Mouse (Mus musculus) liver, adult 2 months (tissue): ENCODE measurements at regions not wholly inside any gene's neighbourhood (a gene's known extent, or its start where the extent isn't known, plus 50 kb on each side); places are given as distances from the start of the nearest gene placed in this dataset.

Experiments
- DNase-seq: peaks from one replicate; pipeline ENCODE4 v3.0.0-alpha.2; 2011; ENCODE audit warnings: low read depth, low spot score; ENCODE audit errors: extremely low read depth
- H3K27ac ChIP-seq: fragments of 200-500 bp; replicated peaks from 2 replicates; pipeline ENCODE4 v1.5.1; 2012; ENCODE audit warnings: low read depth, mild to moderate bottlenecking, control low read depth, inconsistent platforms, low read length; ENCODE audit not compliant: insufficient read depth
- H3K27me3 ChIP-seq: fragments of 200-500 bp; 2 replicates; pipeline ENCODE4 v1.6.1; 2012; ENCODE audit warnings: mild to moderate bottlenecking, moderate library complexity, low read length, inconsistent platforms; ENCODE audit not compliant: control insufficient read depth, insufficient read depth
- H3K36me3 ChIP-seq: fragments of 200-500 bp; 2 replicates; pipeline ENCODE4 v1.6.1; 2012; ENCODE audit warnings: low read length, inconsistent platforms; ENCODE audit not compliant: control insufficient read depth, insufficient read depth
- H3K4me1 ChIP-seq: fragments of 200-500 bp; 2 replicates; pipeline ENCODE4 v1.6.1; 2011; ENCODE audit warnings: low read length; ENCODE audit not compliant: control insufficient read depth, insufficient read depth
- H3K4me3 ChIP-seq: fragments of 200-500 bp; 2 replicates; pipeline ENCODE4 v1.5.1; 2011; ENCODE audit warnings: low read depth, mild to moderate bottlenecking, control low read depth, low read length, moderate library complexity; ENCODE audit not compliant: insufficient read depth
- H3K79me2 ChIP-seq: fragments of 200-500 bp; 2 replicates; pipeline ENCODE4 v1.6.1; 2012; ENCODE audit warnings: inconsistent platforms, mild to moderate bottlenecking, low read length, moderate library complexity; ENCODE audit not compliant: control insufficient read depth, insufficient read depth
- H3K9ac ChIP-seq: fragments of 200-500 bp; 2 replicates; pipeline ENCODE4 v1.6.1; 2012; ENCODE audit warnings: low read depth, mild to moderate bottlenecking, control low read depth, inconsistent platforms, low read length
- CTCF ChIP-seq: fragments of 200-500 bp; IDR thresholded peaks from 2 replicates; pipeline ENCODE4 v1.5.1; 2011; ENCODE audit warnings: low read depth, low read length, control low read depth
- POLR2A ChIP-seq: fragments of 200-500 bp; IDR thresholded peaks from 2 replicates; pipeline ENCODE4 v1.6.1; 2011; ENCODE audit warnings: low read length, control low read depth; ENCODE audit not compliant: insufficient read depth; ENCODE audit errors: extremely low read depth
- WGBS: fragments of 180-500 bp; shearing (Covaris S2); methylation state at CpG from one replicate; pipeline ENCODE4 v1.1.7; 2018; 5-methylcytosine and 5-hydroxymethylcytosine counted together

GRCm38 (mm10) chr10:66303235-66303780 lies 792.6 kb upstream of the Jmjd1c start:
- TF ChIP-seq POLR2A: no peak
- no peak for TF ChIP-seq CTCF
- DNase-seq: no peak
- 63% methylated on average over 2 of the region's 2 CpGs for WGBS
- no peaks in the 10 kb centered on the region for H3K4me1 ChIP-seq
- no peak overlapping the region for H3K9ac ChIP-seq
- H3K4me3 ChIP-seq: no peak overlapping the region
- H3K27me3 ChIP-seq: no peaks in the 10 kb centered on the region
- no peak overlapping the region for H3K27ac ChIP-seq
- H3K79me2 ChIP-seq: no peaks in the 10 kb centered on the region
- no peaks in the 10 kb centered on the region for H3K36me3 ChIP-seq

GRCm38 (mm10) chr10:66304901-66305300 lies 791.0 kb upstream of the Jmjd1c start:
- TF ChIP-seq POLR2A (no peak), CTCF (no peak)
- no peaks in the 10 kb centered on the region for H3K4me1 ChIP-seq
- no peak overlapping the region for H3K4me3 ChIP-seq
- H3K27me3 ChIP-seq: no peaks in the 10 kb centered on the region
- H3K79me2 ChIP-seq: no peaks in the 10 kb centered on the region
- H3K36me3 ChIP-seq: no peaks in the 10 kb centered on the region
- peak; percentile 73 for DNase-seq
- H3K27ac ChIP-seq: no peak overlapping the region
- no peak overlapping the region for H3K9ac ChIP-seq

GRCm38 (mm10) chr10:66331166-66331565 lies 764.8 kb upstream of the Jmjd1c start:
- Histone ChIP-seq H3K9ac (no peak overlapping the region), H3K27ac (no peak overlapping the region), H3K4me3 (no peak overlapping the region), H3K36me3 (no peaks in the 10 kb centered on the region), H3K27me3 (no peaks in the 10 kb centered on the region), H3K4me1 (no peaks in the 10 kb centered on the region), H3K79me2 (no peaks in the 10 kb centered on the region)
- no peak for DNase-seq
- 63% methylated on average over 3 of the region's 3 CpGs for WGBS
- no peak for TF ChIP-seq POLR2A
- TF ChIP-seq CTCF: no peak

DNA sequence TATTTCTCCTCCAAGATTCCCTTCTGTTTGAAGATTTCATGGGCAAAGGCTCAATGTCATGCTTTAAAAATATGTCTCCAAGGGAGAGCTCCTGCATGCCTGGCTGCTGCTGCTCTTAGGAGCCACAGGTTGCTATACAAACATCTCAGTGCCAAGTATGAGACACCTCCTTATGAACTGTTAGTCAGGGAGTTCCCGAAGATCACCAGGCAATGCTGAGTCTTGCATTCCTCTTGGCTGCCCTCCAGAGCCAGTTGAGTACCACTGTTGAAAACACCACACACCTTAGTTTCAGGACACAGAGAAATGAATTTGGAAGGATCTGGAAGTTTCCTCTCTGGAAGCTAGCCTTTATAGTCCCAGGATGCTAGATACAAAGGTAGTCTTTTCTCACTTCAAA lies 757.9 kb upstream of the Jmjd1c start:
- Histone ChIP-seq H3K27ac (no peak overlapping the region), H3K9ac (no peak overlapping the region), H3K36me3 (no peaks in the 10 kb centered on the region), H3K4me1 (no peaks in the 10 kb centered on the region), H3K4me3 (no peak overlapping the region), H3K27me3 (no peaks in the 10 kb centered on the region), H3K79me2 (no peaks in the 10 kb centered on the region)
- no peak for DNase-seq
- TF ChIP-seq POLR2A: no peak
- TF ChIP-seq CTCF: no peak
- 82% methylated on average over 1 of the region's 1 CpGs for WGBS

DNA sequence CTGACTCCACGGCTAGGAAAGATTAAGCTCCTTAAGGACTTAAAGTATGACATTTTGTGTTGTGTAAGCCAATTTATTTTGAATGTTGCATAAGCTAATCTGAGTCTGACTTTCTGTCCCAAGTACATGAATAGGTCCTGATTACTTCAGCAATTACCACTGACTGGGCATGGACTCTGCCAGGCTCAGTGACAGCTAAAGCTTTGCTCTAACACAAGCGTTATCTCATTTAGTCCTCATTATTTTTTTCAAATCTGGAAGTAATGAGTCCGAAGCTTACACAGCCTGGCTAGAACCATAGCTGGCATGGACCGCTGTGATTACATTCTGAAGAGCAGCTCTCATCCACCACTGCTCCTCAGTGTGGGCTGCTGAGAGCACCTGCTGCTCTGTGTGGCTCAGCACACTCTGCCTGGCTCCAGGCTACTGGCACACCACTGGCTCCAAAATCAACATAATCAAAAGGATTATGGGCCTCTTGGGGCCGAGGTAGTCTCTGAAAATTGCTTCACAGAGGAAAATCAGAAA lies 753.0 kb upstream of the Jmjd1c start:
- H3K27ac ChIP-seq: no peak overlapping the region
- 66% methylated on average over 5 of the region's 5 CpGs for WGBS
- no peaks in the 10 kb centered on the region for H3K36me3 ChIP-seq
- DNase-seq: no peak
- H3K79me2 ChIP-seq: no peaks in the 10 kb centered on the region
- no peak overlapping the region for H3K4me3 ChIP-seq
- no peak overlapping the region for H3K9ac ChIP-seq
- TF ChIP-seq POLR2A (no peak), CTCF (no peak)
- no peaks in the 10 kb centered on the region for H3K27me3 ChIP-seq
- H3K4me1 ChIP-seq: no peaks in the 10 kb centered on the region

DNA sequence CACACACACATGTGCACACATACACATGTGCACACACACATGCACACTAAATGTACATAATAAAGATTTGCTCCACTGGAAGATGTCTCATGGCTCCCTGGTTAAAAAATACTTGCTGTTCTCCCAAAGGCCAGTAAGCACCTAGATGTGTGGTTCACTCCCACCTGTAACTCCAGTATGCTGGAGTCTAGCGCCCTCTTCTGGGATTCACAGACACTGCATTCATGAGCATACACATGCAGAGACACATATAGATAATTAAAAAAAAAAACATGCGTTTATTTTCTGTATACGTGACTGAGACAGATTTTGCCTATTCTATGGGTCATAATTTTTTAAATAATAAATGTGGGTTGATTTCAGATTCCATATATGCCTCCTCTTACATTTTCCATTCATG lies 747.5 kb upstream of the Jmjd1c start:
- no peaks in the 10 kb centered on the region for H3K36me3 ChIP-seq
- H3K4me3 ChIP-seq: no peak overlapping the region
- H3K27me3 ChIP-seq: no peaks in the 10 kb centered on the region
- H3K79me2 ChIP-seq: no peaks in the 10 kb centered on the region
- no peak for DNase-seq
- TF ChIP-seq POLR2A (no peak), CTCF (no peak)
- 59% methylated on average over 3 of the region's 3 CpGs for WGBS
- H3K4me1 ChIP-seq: no peaks in the 10 kb centered on the region
- H3K27ac ChIP-seq: no peak overlapping the region
- no peak overlapping the region for H3K9ac ChIP-seq
